Mouse (Mus musculus) embryo, embryonic 10.5 days (tissue): ENCODE data around the gene Syn1.

Source experiments
- DNase-seq: peaks from one replicate; pipeline ENCODE4 v3.0.0-alpha.2; 2015; ENCODE audit warnings: low spot score

Gene Syn1

DNA sequence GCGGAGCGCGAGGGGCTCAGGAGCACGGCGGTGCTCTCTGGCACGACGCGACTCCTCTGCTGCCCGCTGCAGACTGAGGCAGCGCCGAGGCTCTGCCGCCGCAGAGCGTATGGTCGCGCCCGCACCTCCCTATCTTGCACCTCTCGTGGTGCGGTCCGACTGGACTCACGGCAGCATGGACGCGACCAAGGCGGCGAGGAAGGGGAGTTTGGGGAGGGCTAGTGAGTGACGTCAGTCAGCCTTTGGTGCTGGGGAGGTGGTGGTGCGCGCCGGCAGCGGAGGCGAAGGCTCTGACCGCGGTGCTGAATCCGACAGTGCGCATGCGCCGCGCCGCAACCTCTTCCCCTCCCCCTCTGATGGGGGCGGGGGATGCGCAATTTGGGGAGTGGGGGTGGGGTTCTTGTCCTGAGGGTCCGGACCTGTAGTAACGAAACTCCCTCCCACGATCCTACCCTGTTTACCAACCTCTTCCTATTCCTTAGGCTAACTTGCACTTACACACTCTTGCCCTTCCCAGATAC is at the start of gene Syn1:
Syn1 (minus strand) TSS at position 161 of the 521 bp plus-strand sequence.
- DNase-seq = peak; percentile 88

- peak; percentile 93 for DNase-seq
Observed at GRCm38 (mm10) chrX:20961477-20962378, 40.9 kb upstream of the Syn1 start, which contains the start of gene Uxt. Uxt (minus strand) TSS chrX:20962017.

DNA sequence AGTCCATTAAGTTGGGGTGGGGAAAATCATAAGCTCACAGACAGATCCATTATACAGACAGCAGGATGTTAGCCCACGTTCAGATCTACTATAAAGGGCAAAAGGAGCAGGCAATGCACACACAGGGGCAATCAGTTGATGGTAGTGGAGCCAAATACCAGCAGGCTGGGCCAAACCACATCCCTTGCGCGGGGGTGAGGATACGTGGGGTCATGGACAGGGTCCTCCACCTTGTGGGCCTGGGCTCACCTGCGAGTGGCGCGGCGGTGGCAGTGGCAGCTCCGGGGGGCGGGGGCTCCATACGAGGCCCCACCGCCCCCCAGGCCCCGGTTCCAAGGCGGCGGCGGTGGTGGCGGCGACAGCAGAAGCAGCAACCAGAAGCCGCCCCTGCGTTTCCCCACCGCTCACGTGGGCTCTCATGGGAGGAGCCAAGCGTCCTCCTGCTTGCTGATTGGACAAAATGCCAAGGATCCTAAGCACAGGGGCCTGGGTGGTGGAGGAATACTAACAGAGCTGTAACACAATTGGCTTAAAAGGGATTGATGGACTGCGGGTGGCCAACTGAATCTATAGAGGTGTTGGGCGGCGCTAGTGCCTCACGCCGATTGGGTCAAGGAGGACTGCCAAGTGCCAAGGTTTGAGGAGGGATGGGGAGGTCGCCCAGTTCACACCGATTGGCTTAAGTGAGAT is 29.5 kb upstream of the Syn1 start, which contains the start of gene Elk1:
Elk1 (minus strand) TSS at position 418 of the 690 bp plus-strand sequence.
- DNase-seq = peak; percentile 91

DNA sequence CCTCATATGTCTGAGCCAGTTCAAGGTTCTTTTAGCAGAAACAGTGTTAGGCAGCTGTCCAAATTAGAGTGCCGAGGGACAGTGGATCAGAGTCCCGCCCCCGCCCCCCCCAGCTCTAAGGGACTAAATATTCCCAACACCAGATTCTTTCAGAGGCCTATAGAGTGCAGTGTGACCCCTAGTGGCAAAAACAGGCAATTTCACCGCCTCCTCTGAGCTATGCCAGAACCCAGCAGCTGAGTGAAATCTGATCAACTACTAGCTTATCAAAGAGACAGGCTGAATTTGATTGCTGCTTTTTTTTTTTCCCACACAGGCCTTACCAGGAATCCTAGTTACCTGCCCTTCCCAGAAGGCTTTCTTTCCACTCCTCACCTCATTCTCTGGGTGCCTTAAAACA is 25.3 kb upstream of the Syn1 start:
- DNase-seq = peak; percentile 70

GRCm38 (mm10) chrX:20931963-20932362 is 11.2 kb upstream of the Syn1 start:
- DNase-seq = no peak

DNA sequence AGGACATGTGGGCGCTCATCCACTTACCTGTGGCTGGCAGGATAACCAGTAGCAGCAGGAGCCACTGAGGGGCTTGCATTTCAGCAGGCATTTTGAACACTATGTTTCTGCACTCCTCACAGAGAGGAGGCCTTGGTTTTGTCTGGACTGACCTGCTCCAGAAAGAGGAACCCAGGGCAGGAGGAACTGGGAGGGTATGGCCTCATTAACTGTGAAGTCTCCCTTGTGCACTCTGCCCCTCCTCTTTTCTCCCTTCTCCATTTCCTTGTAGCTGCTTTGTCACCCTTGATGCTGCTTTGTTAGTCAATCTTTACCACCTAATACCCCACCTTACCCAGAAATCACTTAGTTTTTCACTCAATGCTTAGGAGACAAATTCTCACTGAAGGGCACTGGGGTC is 10.6 kb upstream of the Syn1 start, which contains the start of gene Cfp:
Cfp (minus strand) TSS at position 192 of the 400 bp plus-strand sequence.
- DNase-seq = no peak

DNA sequence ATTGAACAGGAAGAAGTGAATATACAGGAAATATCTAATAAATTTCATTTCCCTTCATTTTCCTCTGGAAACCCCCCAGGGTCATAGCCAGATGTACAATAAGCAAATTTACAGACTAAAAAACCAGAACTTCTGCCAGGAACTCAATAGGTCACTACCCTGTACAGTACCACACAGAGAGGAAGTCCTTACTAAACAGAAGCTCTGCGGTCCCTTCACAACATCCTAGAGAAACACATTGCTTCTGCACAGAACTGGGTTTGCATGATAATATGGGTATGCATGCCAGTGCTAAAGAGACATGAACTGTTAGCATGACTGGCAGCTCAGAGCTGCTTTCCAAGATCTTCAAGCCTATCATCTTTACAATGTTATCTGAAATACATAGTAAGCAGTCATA is 9.1 kb upstream of the Syn1 start:
- DNase-seq = no peak

DNA sequence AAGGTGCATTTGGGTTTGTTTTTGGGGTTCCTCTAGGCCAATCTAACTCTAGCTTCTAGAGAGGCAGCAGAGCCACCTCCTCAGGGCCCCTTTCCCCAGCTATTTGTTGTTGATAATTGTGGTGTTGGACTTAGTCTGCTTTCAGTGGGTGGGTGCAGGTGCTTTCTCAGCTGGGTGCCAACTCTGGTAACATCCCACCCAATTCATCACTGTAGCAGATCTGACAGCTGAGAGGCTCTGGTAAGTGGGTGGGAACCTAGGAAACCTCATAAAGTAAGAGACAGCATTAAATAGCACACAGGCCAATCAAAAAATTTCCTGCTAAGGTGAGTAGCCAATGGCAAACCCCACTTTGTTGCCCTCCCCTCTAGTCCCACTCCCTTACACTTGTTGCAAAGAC is 4.2 kb upstream of the Syn1 start:
- no peak for DNase-seq

DNA sequence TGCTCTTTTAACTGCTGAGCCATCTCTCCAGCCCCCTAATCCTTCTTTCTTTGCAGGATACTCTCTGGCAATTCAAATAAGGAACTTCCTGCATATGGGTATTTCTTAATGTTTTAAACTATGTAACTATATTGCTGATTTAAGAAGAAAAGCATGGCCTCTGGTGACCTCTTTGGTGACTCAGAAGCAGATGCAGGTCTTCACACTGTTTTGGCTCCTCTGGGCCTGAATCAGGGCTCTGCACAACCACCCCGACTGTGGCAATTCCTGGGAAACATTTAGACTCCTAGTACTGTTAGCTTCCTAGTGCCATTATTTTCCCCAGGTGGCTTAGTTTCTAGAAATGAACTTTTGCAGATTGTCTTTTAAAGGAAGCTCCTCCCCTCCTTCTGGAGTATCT is 2.7 kb upstream of the Syn1 start:
- no peak for DNase-seq

GRCm38 (mm10) chrX:20921366-20921765 is 562 bp upstream of the Syn1 start:
- DNase-seq = no peak

DNA sequence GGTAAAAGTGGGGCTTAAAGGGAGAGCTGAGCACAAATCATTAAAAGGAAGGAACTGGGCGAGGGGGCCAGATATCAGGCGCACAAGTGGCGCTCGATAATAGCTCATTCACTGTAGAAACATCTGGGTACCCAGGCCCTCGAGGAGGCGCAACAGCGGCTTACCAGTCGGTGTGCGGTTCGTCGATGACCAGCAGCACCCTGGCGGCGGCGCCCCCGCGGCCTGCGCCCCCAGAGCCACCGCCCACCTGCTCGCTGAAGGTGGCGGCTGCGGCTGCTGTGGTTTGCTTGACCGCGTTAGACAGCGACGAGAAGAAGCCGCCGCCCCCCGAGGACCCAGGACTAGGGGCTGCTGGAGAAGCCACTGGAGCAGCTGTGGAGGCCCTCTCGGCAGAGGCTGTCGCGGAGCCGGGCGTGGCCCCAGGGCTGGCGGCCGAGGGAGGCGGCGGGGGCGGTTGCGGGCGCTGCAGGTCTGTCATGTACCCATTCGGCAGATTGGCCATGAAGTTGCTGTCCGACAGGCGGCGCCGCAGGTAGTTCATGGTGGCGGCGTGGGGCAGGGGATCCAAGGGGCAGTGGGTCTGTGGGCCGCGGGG is 458 bp downstream of the Syn1 start:
- DNase-seq = peak; percentile 0

DNA sequence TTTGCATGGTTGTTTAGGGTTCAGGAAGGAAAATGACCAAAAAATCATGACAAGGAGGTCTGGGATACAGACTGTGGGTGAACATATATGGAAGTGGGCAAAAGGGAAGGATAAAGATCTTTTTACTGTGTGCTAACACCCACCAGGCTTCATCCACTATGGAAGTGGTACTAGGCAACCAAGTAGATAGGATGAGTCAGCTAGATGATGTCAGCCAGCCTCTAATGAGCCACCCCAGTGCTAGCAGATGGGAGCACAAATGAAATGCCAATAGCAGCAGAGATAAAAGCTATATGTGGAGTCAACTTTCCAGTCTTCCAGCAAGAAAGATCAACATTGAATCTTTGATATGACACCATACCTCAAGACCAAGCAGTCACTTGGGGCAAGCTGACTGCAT is 5.7 kb downstream of the Syn1 start:
- DNase-seq = no peak

DNA sequence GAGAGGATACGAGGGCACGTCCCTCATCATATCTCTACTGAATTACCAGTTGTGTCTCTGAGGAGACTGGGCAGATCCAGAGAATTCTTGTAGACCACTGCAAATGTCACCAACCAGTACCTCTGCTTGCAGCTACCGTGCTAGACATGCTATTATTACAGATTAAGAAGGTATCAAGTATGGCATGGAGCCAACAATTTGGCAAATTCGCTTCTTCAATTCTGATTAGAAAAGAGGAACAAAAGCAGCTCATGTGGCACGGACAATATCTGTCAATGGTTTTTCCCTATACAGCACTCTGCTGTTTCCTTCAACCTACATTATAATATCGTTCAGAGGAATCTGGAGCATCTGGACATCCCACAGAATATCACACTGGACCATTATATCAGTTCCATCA is 7.1 kb downstream of the Syn1 start:
- no peak for DNase-seq

DNA sequence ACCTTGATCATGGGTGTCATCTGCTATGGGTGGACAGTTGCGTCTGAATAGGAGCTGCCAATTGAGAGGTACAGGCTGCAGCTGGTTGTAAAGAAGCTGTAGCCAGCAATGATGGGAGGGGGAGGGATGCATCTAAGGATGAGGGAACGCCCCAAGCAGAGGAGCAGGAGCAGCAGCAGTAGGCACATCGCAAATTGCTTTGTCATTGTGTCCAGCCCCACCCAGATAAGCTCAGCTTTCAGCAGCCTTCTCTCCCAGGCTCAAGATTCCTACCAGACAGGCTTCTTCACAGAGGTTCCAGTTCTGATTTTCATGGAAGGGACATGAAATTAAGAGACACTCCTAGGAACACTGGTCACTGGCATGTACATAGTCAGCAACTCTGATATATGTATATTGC is 10.7 kb downstream of the Syn1 start:
- DNase-seq = no peak

- no peak for DNase-seq
Observed at GRCm38 (mm10) chrX:20875241-20875640, 45.6 kb downstream of the Syn1 start.

DNA sequence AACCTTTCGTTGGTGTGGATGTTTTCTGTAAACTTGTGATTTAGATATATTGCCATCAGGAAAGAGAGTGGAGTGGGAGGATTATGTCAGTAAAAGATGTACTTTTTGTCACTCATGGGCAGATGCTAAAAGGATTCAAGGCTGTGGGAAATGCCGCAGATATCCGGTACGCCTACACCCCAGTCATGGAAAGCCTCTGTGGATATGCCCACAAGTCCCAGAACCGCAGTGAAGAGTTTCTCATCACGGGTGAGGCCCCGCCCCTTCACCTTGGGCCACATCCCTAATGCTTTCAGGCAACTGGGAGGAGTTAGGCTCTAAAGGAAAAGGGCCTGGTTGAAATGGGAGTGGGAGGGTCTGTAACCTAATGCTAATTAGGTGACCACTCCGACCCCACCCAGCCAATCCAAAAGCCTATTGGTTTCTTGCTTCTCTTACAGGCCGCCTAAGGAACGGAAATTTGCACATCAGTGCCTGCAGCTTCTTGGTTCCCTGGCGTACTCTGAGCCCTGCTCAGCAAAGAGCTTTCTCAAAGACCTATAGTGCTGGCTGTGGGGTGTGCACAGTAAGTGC is 47.8 kb downstream of the Syn1 start:
- DNase-seq = peak; percentile 50

DNA sequence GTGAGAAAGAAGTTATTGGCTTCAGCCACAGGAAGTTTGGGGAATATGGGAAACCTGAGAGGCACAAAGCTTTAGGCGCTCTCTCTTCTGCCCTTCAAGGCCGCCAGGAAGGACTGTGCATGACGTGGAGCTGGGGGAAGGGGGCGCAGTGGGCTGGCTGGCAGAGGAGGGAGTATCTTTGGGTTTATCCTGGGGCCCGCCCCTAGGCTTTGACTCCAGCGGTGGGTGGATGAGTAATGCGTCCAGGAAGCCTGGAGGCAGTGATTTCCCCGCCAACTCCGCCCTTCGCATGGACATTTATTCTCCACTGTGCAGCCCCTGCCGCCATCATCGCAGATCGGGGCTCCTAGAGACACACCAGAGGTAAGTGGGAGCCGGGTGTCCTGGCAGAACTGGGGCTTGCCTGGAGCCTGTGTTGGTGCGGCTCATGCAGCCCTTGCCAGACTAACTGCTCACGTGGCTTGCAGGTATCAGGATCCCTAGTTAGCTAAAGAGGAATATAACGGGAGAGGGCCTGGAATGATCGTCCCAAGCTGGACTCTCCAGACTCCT is 50.8 kb downstream of the Syn1 start, which contains the start of gene Timp1:
Timp1 (plus strand) TSS at position 205 of the 552 bp plus-strand sequence.
- peak; percentile 71 for DNase-seq

- DNase-seq = no peak
Observed at GRCm38 (mm10) chrX:20869203-20869602, 51.6 kb downstream of the Syn1 start.

- DNase-seq = no peak
Observed at GRCm38 (mm10) chrX:20868091-20868490, 52.7 kb downstream of the Syn1 start.

GRCm38 (mm10) chrX:20863161-20864101 is 57.4 kb downstream of the Syn1 start:
- DNase-seq = no peak
